Mouse (Mus musculus): Measurements from ENCODE around the gene Ghrh.

DNA sequence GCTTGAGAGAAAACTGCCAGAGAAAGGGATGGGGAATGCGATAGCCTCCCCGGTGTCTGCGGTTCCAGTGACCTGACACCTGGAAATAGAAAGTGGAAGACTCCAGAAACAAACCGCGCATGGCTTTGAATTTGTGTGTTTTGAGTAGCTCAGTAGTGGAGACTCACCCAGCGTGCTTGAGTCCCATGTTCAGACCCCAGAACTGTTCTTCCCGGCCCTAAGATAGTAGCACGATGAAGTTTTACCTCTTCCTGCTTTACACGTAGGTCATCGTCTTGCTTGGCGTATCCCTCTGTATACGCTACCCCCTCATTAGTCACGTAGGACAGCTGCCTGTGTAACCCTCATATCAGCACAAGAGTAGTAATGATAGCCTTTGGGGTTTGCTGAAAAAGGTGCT is 20.7 kb upstream of the Ghrh start:
- no peak for TF ChIP-seq CTCF (IDR thresholded peaks at IDR 0.05; ENCODE audit: low read depth, low read length)
- TF ChIP-seq POLR2A (IDR thresholded peaks at IDR 0.05; ENCODE audit: borderline replicate concordance, low read depth, low read length): no peak
